Mouse (Mus musculus): Measurements from ENCODE around the gene Wnt5b.

- TF ChIP-seq CTCF (IDR thresholded peaks at IDR 0.05; ENCODE audit: extremely low read depth, insufficient read length, insufficient replicate concordance, low read depth, low read length) (no peak), POLR2A (IDR thresholded peaks at IDR 0.05; ENCODE audit: low read depth, low read length) (no peak)
These were observed 14.7 kb upstream of the Wnt5b start for GRCm38 (mm10) chr6:119558855-119559254.

Data from small intestine, adult 2 months (tissue).